Mouse (Mus musculus) bone marrow macrophage, adult 2 months (primary cell): Measurements from ENCODE around the gene Nyap1.

Source experiments
- CTCF ChIP-seq: IDR thresholded peaks from 2 replicates; pipeline ENCODE4 v1.5.1; 2012; ENCODE audit warnings: low read depth, mild to moderate bottlenecking, low read length, moderate library complexity
- POLR2A ChIP-seq: IDR thresholded peaks from 2 replicates; pipeline ENCODE4 v1.6.1; 2012; ENCODE audit warnings: mild to moderate bottlenecking, low read depth, low read length, borderline replicate concordance

DNA sequence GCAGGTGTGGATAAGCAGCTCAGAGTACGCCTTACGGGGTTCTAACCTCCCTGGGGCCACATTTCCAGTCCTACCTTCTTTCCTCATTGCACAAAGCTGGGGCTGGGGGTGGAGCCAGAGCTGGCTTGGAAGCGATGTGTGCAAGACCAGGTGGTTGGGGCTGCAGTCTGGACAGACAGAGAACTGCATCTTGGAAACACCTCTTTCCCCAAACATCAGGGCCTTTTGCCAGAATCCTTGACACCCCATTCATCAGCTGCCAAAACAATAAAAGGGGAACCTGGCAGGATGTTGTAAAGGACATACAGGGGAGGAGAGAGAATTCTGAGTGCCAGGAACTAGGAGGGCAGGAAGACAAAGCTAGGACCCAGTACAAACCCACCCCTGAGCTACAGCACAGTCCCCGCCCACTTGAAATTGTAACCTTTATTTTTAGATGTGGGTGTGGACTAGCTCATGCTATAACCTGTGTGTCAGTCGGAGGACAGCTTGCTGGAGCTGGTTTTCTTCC is 35.1 kb upstream of the Nyap1 start:
- TF ChIP-seq CTCF (no peak), POLR2A (no peak)
